Comparison of ENCODE assay signal across 27 mouse cellular contexts in the genomic region with DNA sequence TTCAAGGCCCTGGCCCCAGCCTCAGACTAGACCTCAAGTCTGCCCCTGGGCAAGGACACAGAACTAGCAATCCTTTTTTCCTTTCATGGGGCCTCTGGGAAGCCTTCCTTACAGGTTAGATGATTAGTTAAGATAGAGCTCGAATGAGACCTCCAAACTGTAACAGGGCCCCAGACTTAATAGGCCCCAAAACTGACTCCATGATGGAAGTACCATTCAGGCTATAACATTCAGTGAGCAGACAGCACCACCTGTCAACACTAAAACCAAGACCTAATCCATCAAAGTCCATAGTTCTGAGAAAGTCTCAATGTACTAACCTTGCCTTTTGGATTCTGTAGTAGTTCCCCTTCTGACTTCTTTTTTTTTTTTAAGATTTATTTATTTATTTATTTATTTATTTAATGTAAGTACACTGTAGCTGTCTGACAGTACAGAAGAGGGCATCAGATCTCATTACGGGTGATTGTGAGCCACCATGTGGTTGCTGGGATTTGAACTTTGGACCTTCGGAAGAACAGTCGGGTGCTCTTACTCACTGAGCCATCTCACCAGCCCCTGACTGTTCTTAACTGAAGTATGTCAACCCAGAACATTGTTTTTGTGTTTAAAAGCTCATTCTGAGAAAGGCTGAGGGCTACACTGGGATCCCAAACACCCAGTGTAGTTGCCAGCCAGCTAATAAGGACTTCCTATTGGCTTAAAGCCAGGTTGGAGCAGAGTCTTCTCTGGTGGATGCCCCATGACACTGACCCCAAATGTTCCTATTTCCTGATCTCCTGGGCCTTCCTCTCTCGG. TPM values are rescaled to one million over a fixed set of nuclear protein-coding genes. Genes with fewer than 3 reads are reported as not detected.
DNase-seq lines count a peak whose midpoint lies in the region; ATAC-seq and TF ChIP-seq lines count a peak whose summit lies in the region.
"Had no signal": no experiment of that assay in that cellular context is flagged by ENCODE, and none has a peak within 500 bp of the region (broad histone marks: within the 10 kb centered on the region; RNA-seq: fewer than 3 reads in every experiment).

No protein-coding gene starts in this region.

- no peaks in the 10 kb centered on the region for H3K27me3 ChIP-seq in liver, adult 2 months (ENCODE audit: control insufficient read depth, insufficient read depth, low read length)
- no peaks in the 10 kb centered on the region for H3K27me3 ChIP-seq in liver, embryonic 12.5 days (replicated peaks)
- H3K27me3 ChIP-seq in hindbrain, embryonic 16.5 days (replicated peaks; ENCODE audit: control insufficient read depth, insufficient read depth, low read length), result no peaks in the 10 kb centered on the region
- H3K27me3 ChIP-seq: heart, embryonic 12.5 days; hindbrain, embryonic 13.5 days; limb, embryonic 12.5 days; liver, embryonic 13.5 days; Patski had no signal

- H3K9ac ChIP-seq in liver, adult 2 months (ENCODE audit: low read depth, low read length), result no peak overlapping the region
- H3K9ac ChIP-seq in liver, embryonic 12.5 days, result no peak overlapping the region
- H3K9ac ChIP-seq in hindbrain, embryonic 16.5 days (ENCODE audit: low read depth, low read length), result no peak overlapping the region
- H3K9ac ChIP-seq: heart, embryonic 12.5 days; hindbrain, embryonic 13.5 days; limb, embryonic 12.5 days; liver, embryonic 13.5 days; lung, embryonic 14.5 days had no signal

- DNase-seq in liver, adult 2 months (ENCODE audit: extremely low read depth, low read depth, low spot score), result peak; percentile 66
- peak; percentile 51 for DNase-seq in adipocyte (ENCODE audit: low spot score)
- DNase-seq in kidney, adult 8-10 months, result peak; percentile 52 to 62
- peak; percentile 52 for DNase-seq in kidney, postnatal 14 days
- no peak for DNase-seq in right cerebral cortex, adult 2 months (ENCODE audit: low spot score in 2 of 2)
- DNase-seq: adrenal gland, postnatal 25 days; cerebellum, adult 18-20 months; cerebellum, postnatal 14 days; heart, adult 2 months; heart, postnatal 4 days; layer of hippocampus, adult 9-11 months; liver, embryonic 13.5 days; lung, embryonic 14.5 days; lung, postnatal 14 days; thymus, adult 2 months had no signal

- H3K9me3 ChIP-seq in liver, embryonic 12.5 days (replicated peaks), result no peaks in the 10 kb centered on the region
- no peaks in the 10 kb centered on the region for H3K9me3 ChIP-seq in hindbrain, embryonic 16.5 days (ENCODE audit: control insufficient read depth, low read length)
- H3K9me3 ChIP-seq: G1E; heart, embryonic 12.5 days; hindbrain, embryonic 13.5 days; limb, embryonic 12.5 days; liver, embryonic 13.5 days had no signal

- no peaks in the 10 kb centered on the region for H3K4me1 ChIP-seq in liver, adult 2 months (ENCODE audit: control insufficient read depth, insufficient read depth, low read length)
- peaks cover 27% of the 10 kb centered on the region for H3K4me1 ChIP-seq in liver, embryonic 12.5 days
- H3K4me1 ChIP-seq in hindbrain, embryonic 16.5 days (ENCODE audit: control insufficient read depth, insufficient read depth, low read depth, low read length), result peaks cover 15% of the 10 kb centered on the region

- no peaks in the 10 kb centered on the region for H3K79me2 ChIP-seq in liver, adult 2 months (ENCODE audit: control insufficient read depth, insufficient read depth, low read length)

- H3K27ac ChIP-seq in liver, adult 2 months (replicated peaks; ENCODE audit: insufficient read depth, low read depth, low read length), result peak overlapping the region; percentile 29
- H3K27ac ChIP-seq in liver, embryonic 12.5 days, result no peak overlapping the region
- no peak overlapping the region for H3K27ac ChIP-seq in hindbrain, embryonic 16.5 days (ENCODE audit: low read depth, low read length)
- H3K27ac ChIP-seq: heart, adult 2 months; hindbrain, embryonic 13.5 days; limb, embryonic 12.5 days; liver, embryonic 13.5 days had no signal

- peaks cover 37% of the 10 kb centered on the region for H3K36me3 ChIP-seq in liver, adult 2 months (ENCODE audit: control insufficient read depth, insufficient read depth, low read length)
- H3K36me3 ChIP-seq in liver, embryonic 12.5 days, result peaks cover 45% of the 10 kb centered on the region
- H3K36me3 ChIP-seq in hindbrain, embryonic 16.5 days (ENCODE audit: control insufficient read depth, insufficient read depth, low read length), result peaks cover 13% of the 10 kb centered on the region

- H3K4me2 ChIP-seq in liver, embryonic 12.5 days, result no peak overlapping the region
- no peak overlapping the region for H3K4me2 ChIP-seq in hindbrain, embryonic 16.5 days (ENCODE audit: low read length)
- H3K4me2 ChIP-seq: heart, embryonic 12.5 days; hindbrain, embryonic 13.5 days; limb, embryonic 12.5 days; liver, embryonic 13.5 days; lung, embryonic 14.5 days had no signal

- ATAC-seq in liver, embryonic 12.5 days, result no peak
- ATAC-seq in hindbrain, embryonic 16.5 days, result no peak
- ATAC-seq in CD4-positive, CD25-positive, alpha-beta regulatory T cell, adult 4 months, result no peak
- ATAC-seq: forebrain, embryonic 16.5 days; inflammation-experienced regulatory T-cells, adult 6 months; midbrain, embryonic 16.5 days; Patski had no signal

- H3K4me3 ChIP-seq in liver, adult 2 months (ENCODE audit: insufficient read depth, low read depth, low read length), result no peak overlapping the region
- no peak overlapping the region for H3K4me3 ChIP-seq in liver, embryonic 12.5 days
- H3K4me3 ChIP-seq in hindbrain, embryonic 16.5 days (ENCODE audit: low read length), result no peak overlapping the region
- H3K4me3 ChIP-seq: erythroblast, embryonic 14.5 days; heart, adult 2 months; heart, embryonic 12.5 days; hindbrain, embryonic 13.5 days; limb, embryonic 12.5 days; liver, embryonic 13.5 days had no signal

- TF ChIP-seq POLR2A in liver, adult 2 months (IDR thresholded peaks at IDR 0.05; ENCODE audit: extremely low read depth, insufficient read depth, low read length), result no peak

- no peak for TF ChIP-seq CTCF in liver, adult 2 months (IDR thresholded peaks at IDR 0.05; ENCODE audit: low read depth, low read length)

- 29% methylated on average over 5 of the region's 5 CpGs for WGBS in liver, adult 2 months
- 69% methylated on average over 5 of the region's 5 CpGs for WGBS in liver, embryonic 12.5 days (ENCODE audit: insufficient replicate concordance)
- 83% methylated on average over 5 of the region's 5 CpGs for WGBS in hindbrain, embryonic 16.5 days

RNA-seq across cellular contexts. Expression of a gene that starts 2.2 kb away (rescaled TPM):
- total RNA-seq in liver, adult 2 months (2014; rRNA removed), result 5.6 and 9.0 TPM in 2 replicates
- polyA plus RNA-seq in liver, adult 2 months (2012; rRNA removed), result 3.6 and 4.5 TPM in 2 replicates
- 14.3 and 15.0 TPM in 2 replicates for polyA plus RNA-seq in liver, embryonic 12.5 days (2016; fragmentation: Nextera tagmentation; extraction: Ambion mirVana)
- 49.5 and 55.5 TPM in 2 replicates for polyA plus RNA-seq in hindbrain, embryonic 16.5 days (2015; fragmentation: Nextera tagmentation; extraction: Ambion mirVana)
- 1 to 10 TPM; 2.8 to 5.2 TPM for polyA plus RNA-seq in CD4-positive, CD25-positive, alpha-beta regulatory T cell, adult 4 months (2017; shearing (Covaris generic))

RNA-seq across cellular contexts. Expression of a gene that starts 28.5 kb away (rescaled TPM):
- total RNA-seq in liver, adult 2 months (2014; rRNA removed), result 3.0 and 5.3 TPM in 2 replicates
- 2.3 and 3.0 TPM in 2 replicates for polyA plus RNA-seq in liver, adult 2 months (2012; rRNA removed)
- polyA plus RNA-seq in liver, embryonic 12.5 days (2016; fragmentation: Nextera tagmentation; extraction: Ambion mirVana), result 43.4 and 44.0 TPM in 2 replicates
- polyA plus RNA-seq in hindbrain, embryonic 16.5 days (2015; fragmentation: Nextera tagmentation; extraction: Ambion mirVana), result 92.1 and 106 TPM in 2 replicates
- polyA plus RNA-seq in CD4-positive, CD25-positive, alpha-beta regulatory T cell, adult 4 months (2017; shearing (Covaris generic)), result 10 to 100 TPM; 44.6 to 49.5 TPM

RNA-seq across cellular contexts. Expression of a gene that starts 28.6 kb away (rescaled TPM):
- 994 and 1,028 TPM in 2 replicates for total RNA-seq in liver, adult 2 months (2014; rRNA removed)
- 683 and 720 TPM in 2 replicates for polyA plus RNA-seq in liver, adult 2 months (2012; rRNA removed)
- polyA plus RNA-seq in liver, embryonic 12.5 days (2016; fragmentation: Nextera tagmentation; extraction: Ambion mirVana), result 15.3 and 19.7 TPM in 2 replicates
- 67.8 and 73.1 TPM in 2 replicates for polyA plus RNA-seq in hindbrain, embryonic 16.5 days (2015; fragmentation: Nextera tagmentation; extraction: Ambion mirVana)
- 10 to 100 TPM; 16.9 to 24.2 TPM for polyA plus RNA-seq in CD4-positive, CD25-positive, alpha-beta regulatory T cell, adult 4 months (2017; shearing (Covaris generic))

RNA-seq across cellular contexts. Expression of a gene that starts 31.5 kb away (rescaled TPM):
- total RNA-seq in liver, adult 2 months (2014; rRNA removed), result 26.4 and 40.2 TPM in 2 replicates
- polyA plus RNA-seq in liver, adult 2 months (2012; rRNA removed), result 63.7 and 77.7 TPM in 2 replicates
- 76.7 and 81.5 TPM in 2 replicates for polyA plus RNA-seq in liver, embryonic 12.5 days (2016; fragmentation: Nextera tagmentation; extraction: Ambion mirVana)
- polyA plus RNA-seq in hindbrain, embryonic 16.5 days (2015; fragmentation: Nextera tagmentation; extraction: Ambion mirVana), result 84.0 and 86.8 TPM in 2 replicates
- 10 to 100 TPM; 22.7 to 25.5 TPM for polyA plus RNA-seq in CD4-positive, CD25-positive, alpha-beta regulatory T cell, adult 4 months (2017; shearing (Covaris generic))

RNA-seq across cellular contexts. Expression of a gene that starts 39.3 kb away (rescaled TPM):
- 3.9 and 5.8 TPM in 2 replicates for total RNA-seq in liver, adult 2 months (2014; rRNA removed)
- polyA plus RNA-seq in liver, adult 2 months (2012; rRNA removed), result 7.7 and 8.3 TPM in 2 replicates
- polyA plus RNA-seq in liver, embryonic 12.5 days (2016; fragmentation: Nextera tagmentation; extraction: Ambion mirVana), result 1.7 and 2.0 TPM in 2 replicates
- polyA plus RNA-seq in hindbrain, embryonic 16.5 days (2015; fragmentation: Nextera tagmentation; extraction: Ambion mirVana), result 3.0 and 4.2 TPM in 2 replicates
- polyA plus RNA-seq in CD4-positive, CD25-positive, alpha-beta regulatory T cell, adult 4 months (2017; shearing (Covaris generic)), result 10 to 100 TPM; 14.4 to 17.9 TPM
- polyA plus RNA-seq: G1E had no signal

Comparison
In these comparisons a context has a peak if more than half of its experiments do, and no peak if none do; other contexts are left out.
1. RNA of a gene that starts 28.5 kb away (polyA plus RNA-seq): 92.1 to 106 TPM in hindbrain, embryonic 16.5 days, 44.6 to 49.5 TPM in CD4-positive, CD25-positive, alpha-beta regulatory T cell, adult 4 months and 43.4 to 44.0 TPM in liver, embryonic 12.5 days; 2.3 to 3.0 TPM in liver, adult 2 months; every median in the first group is over 10 times any median in the second.
2. DNase-seq: peak in liver, adult 2 months (single experiment), adipocyte (single experiment), kidney, adult 8-10 months (2 of 2) and kidney, postnatal 14 days (single experiment); none in right cerebral cortex, adult 2 months (0 of 2).